Mouse (Mus musculus): ENCODE results near the gene Muc2. TPM values are rescaled to one million over a fixed set of nuclear protein-coding genes. Genes with fewer than 3 reads are reported as not detected.

Gene Muc2
- polyA plus RNA-seq, 1 experiment: 0.21 TPM

- Histone ChIP-seq H3K27ac (ENCODE audit: insufficient read depth, low read length) (no peak overlapping the region), H3K4me3 (ENCODE audit: insufficient read depth, low read length) (no peak overlapping the region), H3K4me1 (ENCODE audit: control insufficient read depth, insufficient read depth, low read length) (no peaks in the 10 kb centered on the region)
- TF ChIP-seq CTCF (IDR thresholded peaks at IDR 0.05; ENCODE audit: borderline replicate concordance, insufficient read depth, low read length): no peak
These were observed 62.4 kb downstream of the Muc2 start for GRCm38 (mm10) chr7:141752513-141752912.

- Histone ChIP-seq H3K4me3 (ENCODE audit: insufficient read depth, low read length) (no peak overlapping the region), H3K4me1 (ENCODE audit: control insufficient read depth, insufficient read depth, low read length) (no peaks in the 10 kb centered on the region), H3K27ac (ENCODE audit: insufficient read depth, low read length) (no peak overlapping the region)
- no peak for TF ChIP-seq POLR2A (IDR thresholded peaks at IDR 0.05; ENCODE audit: low read depth, low read length)
- TF ChIP-seq CTCF (IDR thresholded peaks at IDR 0.05; ENCODE audit: borderline replicate concordance, insufficient read depth, low read length): peak; percentile 30; the same call in 1 of the 2 replicates
These were observed 65.7 kb downstream of the Muc2 start for GRCm38 (mm10) chr7:141755831-141756230.

- Histone ChIP-seq H3K27ac (ENCODE audit: insufficient read depth, low read length) (no peak overlapping the region), H3K4me3 (ENCODE audit: insufficient read depth, low read length) (no peak overlapping the region), H3K4me1 (ENCODE audit: control insufficient read depth, insufficient read depth, low read length) (no peaks in the 10 kb centered on the region)
- TF ChIP-seq POLR2A (IDR thresholded peaks at IDR 0.05; ENCODE audit: low read depth, low read length): no peak
These were observed 68.2 kb downstream of the Muc2 start for GRCm38 (mm10) chr7:141758291-141758690.

- TF ChIP-seq POLR2A (IDR thresholded peaks at IDR 0.05; ENCODE audit: low read depth, low read length) (no peak), CTCF (IDR thresholded peaks at IDR 0.05; ENCODE audit: borderline replicate concordance, insufficient read depth, low read length) (no peak)
- no peak overlapping the region for H3K4me3 ChIP-seq (ENCODE audit: insufficient read depth, low read length)
- H3K4me1 ChIP-seq (ENCODE audit: control insufficient read depth, insufficient read depth, low read length): no peaks in the 10 kb centered on the region
- no peak overlapping the region for H3K27ac ChIP-seq (ENCODE audit: insufficient read depth, low read length)
These were observed 80.4 kb downstream of the Muc2 start for GRCm38 (mm10) chr7:141770521-141770920.

GRCm38 (mm10) chr7:141770988-141771387 lies 80.8 kb downstream of the Muc2 start:
- H3K27ac ChIP-seq (ENCODE audit: insufficient read depth, low read length): no peak overlapping the region
- no peak overlapping the region for H3K4me3 ChIP-seq (ENCODE audit: insufficient read depth, low read length)
- H3K4me1 ChIP-seq (ENCODE audit: control insufficient read depth, insufficient read depth, low read length): no peaks in the 10 kb centered on the region
- TF ChIP-seq CTCF (IDR thresholded peaks at IDR 0.05; ENCODE audit: borderline replicate concordance, insufficient read depth, low read length) (no peak), POLR2A (IDR thresholded peaks at IDR 0.05; ENCODE audit: low read depth, low read length) (no peak)

- H3K4me3 ChIP-seq (ENCODE audit: insufficient read depth, low read length): no peak overlapping the region
- TF ChIP-seq CTCF (IDR thresholded peaks at IDR 0.05; ENCODE audit: borderline replicate concordance, insufficient read depth, low read length) (no peak), POLR2A (IDR thresholded peaks at IDR 0.05; ENCODE audit: low read depth, low read length) (no peak)
- H3K4me1 ChIP-seq (ENCODE audit: control insufficient read depth, insufficient read depth, low read length): no peaks in the 10 kb centered on the region
- H3K27ac ChIP-seq (ENCODE audit: insufficient read depth, low read length): no peak overlapping the region
These were observed 82.0 kb downstream of the Muc2 start for GRCm38 (mm10) chr7:141772058-141772557.

GRCm38 (mm10) chr7:141774855-141775254 lies 84.7 kb downstream of the Muc2 start:
- H3K4me1 ChIP-seq (ENCODE audit: control insufficient read depth, insufficient read depth, low read length): no peaks in the 10 kb centered on the region
- TF ChIP-seq POLR2A (IDR thresholded peaks at IDR 0.05; ENCODE audit: low read depth, low read length): no peak
- no peak for TF ChIP-seq CTCF (IDR thresholded peaks at IDR 0.05; ENCODE audit: borderline replicate concordance, insufficient read depth, low read length)
- H3K27ac ChIP-seq (ENCODE audit: insufficient read depth, low read length): no peak overlapping the region
- no peak overlapping the region for H3K4me3 ChIP-seq (ENCODE audit: insufficient read depth, low read length)

- Histone ChIP-seq H3K27ac (ENCODE audit: insufficient read depth, low read length) (no peak overlapping the region), H3K4me3 (ENCODE audit: insufficient read depth, low read length) (no peak overlapping the region), H3K4me1 (ENCODE audit: control insufficient read depth, insufficient read depth, low read length) (no peaks in the 10 kb centered on the region)
- no peak for TF ChIP-seq POLR2A (IDR thresholded peaks at IDR 0.05; ENCODE audit: low read depth, low read length)
- no peak for TF ChIP-seq CTCF (IDR thresholded peaks at IDR 0.05; ENCODE audit: borderline replicate concordance, insufficient read depth, low read length)
These were observed 86.1 kb downstream of the Muc2 start for GRCm38 (mm10) chr7:141776199-141776598.

- Histone ChIP-seq H3K4me3 (ENCODE audit: insufficient read depth, low read length) (no peak within 1 kb of the TSS), H3K4me1 (ENCODE audit: control insufficient read depth, insufficient read depth, low read length) (no peaks in the 10 kb centered on the region), H3K27ac (ENCODE audit: insufficient read depth, low read length) (no peak within 1 kb of the TSS)
- no peak for TF ChIP-seq POLR2A (IDR thresholded peaks at IDR 0.05; ENCODE audit: low read depth, low read length)
- TF ChIP-seq CTCF (IDR thresholded peaks at IDR 0.05; ENCODE audit: borderline replicate concordance, insufficient read depth, low read length): no peak
These were observed 98.7 kb downstream of the Muc2 start, which contains the start of gene Muc5ac for GRCm38 (mm10) chr7:141788677-141789452. Gene Muc5ac (plus strand): TSS chr7:141788972.

- no peak for TF ChIP-seq CTCF (IDR thresholded peaks at IDR 0.05; ENCODE audit: borderline replicate concordance, insufficient read depth, low read length)
- TF ChIP-seq POLR2A (IDR thresholded peaks at IDR 0.05; ENCODE audit: low read depth, low read length): no peak
These were observed 104.1 kb downstream of the Muc2 start for GRCm38 (mm10) chr7:141794251-141794650.

More at GRCm38 (mm10) chr7:141794251-141794650, 104.1 kb downstream of the Muc2 start:
- no peaks in the 10 kb centered on the region for H3K4me1 ChIP-seq (ENCODE audit: control insufficient read depth, insufficient read depth, low read length)
- H3K4me3 ChIP-seq (ENCODE audit: insufficient read depth, low read length): no peak overlapping the region
- H3K27ac ChIP-seq (ENCODE audit: insufficient read depth, low read length): no peak overlapping the region
